Mouse (Mus musculus) cerebellum, postnatal 14 days (tissue): ENCODE results near the gene 4930404H24Rik.

Source experiments
- DNase-seq, 2 experiments: peaks; one replicate each; pipeline ENCODE4 v3.0.0; 2021; ENCODE audit warnings: mixed read lengths in 2 of 2

Gene 4930404H24Rik

DNA sequence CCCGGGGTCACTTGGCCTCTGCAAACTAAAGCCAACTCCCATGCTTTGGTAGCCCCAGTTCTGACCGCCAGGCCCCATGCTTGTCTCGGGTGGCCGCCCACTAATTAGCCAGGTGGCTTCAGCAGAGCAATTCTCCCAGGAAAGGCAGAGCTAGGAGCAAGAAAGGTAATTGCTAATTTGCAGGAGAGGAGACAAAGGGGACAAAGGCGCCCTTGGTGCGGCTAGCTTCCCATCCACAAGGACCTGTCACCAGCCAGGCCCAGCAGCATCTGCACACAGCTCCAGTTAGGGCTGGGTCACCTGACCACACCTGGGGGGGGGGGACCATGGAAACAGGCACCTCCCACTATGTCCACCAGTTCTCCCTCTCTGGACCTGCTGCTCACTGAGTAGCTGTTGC is 19.0 kb downstream of the 4930404H24Rik start:
- DNase-seq, result peak in 1 of 2 experiments; percentile 20

DNA sequence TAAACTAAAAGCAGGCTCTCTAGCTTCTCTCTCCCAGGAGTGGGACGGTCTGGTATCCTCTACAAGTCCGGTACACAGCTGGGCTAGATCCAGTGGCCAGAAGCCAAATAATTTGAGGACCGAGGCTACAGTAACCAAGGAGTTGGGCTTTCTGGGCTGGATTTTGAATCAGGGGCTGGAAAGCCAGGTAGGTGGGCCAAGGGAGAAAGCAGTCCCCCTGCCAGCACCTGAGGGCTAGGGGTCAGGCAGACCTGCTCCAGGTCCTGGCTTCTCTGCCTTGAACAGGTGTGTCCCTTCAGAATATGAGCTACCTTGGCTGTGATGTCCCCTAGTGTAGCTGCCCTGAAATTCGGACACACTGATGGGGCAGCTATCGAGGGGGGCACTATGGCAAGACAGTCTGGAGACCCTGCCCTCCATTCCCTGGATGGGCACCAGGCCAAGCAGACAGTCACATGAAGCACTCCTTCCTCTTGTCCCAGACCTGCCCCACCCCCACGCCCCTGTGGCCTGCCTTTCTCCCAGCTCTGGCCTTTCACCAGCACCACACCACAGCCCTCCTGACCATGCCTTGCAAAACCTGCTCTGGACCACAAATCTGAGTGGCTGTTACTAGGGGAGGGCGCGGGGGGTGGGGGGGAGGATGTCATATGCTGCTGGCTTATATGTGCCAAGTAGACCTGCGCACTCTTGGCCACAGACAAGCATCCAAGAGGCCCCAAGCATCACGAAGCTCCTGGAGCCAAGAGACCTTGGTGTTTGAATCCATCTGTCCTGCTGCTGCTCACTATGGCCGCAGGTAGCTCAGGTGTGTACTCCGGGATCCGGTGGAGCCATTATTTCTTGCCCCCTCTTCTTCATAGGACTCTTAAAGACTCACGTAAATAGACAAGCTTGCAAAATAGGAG is 20.1 kb downstream of the 4930404H24Rik start:
- peak; percentile 74 to 86 for DNase-seq

DNA sequence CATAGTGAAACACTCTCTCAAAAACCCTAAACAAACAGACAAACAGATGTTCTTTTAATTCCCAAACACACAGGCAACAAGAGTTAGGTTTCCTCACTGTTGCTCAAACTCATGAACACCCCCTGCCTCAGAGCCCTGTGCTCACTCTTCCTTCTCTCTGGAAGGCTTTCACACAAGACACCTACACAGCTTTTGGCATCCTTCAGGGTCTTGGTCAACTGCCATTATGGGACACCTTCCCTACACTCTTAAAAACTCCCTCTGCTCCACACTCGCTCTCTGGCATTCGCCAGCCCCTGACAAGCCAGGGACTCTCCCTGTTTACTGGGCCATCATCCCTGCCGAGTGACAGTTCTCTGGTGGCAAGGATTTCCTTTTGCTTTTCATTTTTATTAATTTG is 21.4 kb downstream of the 4930404H24Rik start:
- peak in 1 of 2 experiments; percentile 41 for DNase-seq

DNA sequence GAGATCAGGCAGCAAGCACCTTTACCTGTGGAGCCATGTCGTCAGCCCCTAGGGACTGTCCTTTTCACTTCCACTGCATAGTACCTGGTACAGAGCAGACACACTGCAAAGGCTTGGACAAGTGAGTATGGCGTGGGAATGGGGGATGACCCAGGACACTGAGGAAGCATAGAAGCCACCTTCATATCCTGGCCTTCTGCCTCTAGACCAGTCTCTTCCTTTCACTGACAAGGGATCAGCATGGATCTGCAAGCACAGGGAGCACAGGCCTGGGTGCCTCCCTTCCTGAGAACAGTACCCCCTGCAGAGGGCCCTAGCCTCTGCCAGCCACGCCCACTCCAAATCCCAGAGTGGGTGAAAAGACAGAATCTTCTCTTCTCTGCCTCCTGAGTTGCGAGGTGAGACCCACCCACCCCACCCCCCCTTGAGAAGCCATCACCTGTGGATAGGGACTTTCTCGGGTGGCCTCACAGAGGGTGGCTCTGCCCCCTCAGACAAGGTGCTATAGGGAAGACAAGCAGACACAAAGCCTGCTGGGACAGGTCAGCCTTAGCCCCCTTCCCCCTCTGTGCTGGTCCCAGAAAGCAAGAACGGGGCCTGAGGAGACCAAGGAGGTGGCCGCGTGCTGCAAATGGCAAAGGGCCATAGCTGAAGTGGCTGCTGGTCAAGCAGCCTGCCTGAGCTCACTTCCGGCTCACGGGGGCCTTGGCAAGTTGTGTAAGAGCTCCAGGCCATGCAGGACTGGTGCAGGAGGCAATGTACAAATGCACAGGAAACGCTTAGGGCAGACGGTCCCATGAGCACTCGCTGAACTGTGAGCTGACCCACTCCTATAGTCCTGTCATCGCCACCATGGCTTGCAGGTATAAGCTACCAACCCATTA is 22.1 kb downstream of the 4930404H24Rik start:
- peak; percentile 67 to 74 for DNase-seq

DNA sequence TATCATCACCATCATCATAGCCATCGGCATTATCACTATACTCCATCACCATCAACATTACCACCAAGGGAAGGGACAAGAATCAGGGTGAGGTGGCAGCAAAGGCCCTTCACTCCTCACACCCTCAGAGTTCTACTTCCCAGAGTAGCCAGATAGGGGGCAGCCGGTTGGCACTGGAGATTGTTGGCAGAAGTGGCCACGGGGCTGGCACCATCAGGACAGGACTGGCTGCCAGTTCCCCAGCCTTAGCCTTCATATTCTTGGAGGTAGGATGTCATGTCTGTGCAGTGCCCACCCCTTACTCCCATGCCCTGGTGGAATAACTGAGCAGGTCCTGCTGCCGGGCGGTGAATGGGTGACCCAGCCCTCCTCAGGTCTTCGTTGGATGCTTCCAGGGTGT is 23.0 kb downstream of the 4930404H24Rik start:
- DNase-seq, result peak; percentile 80 to 84

DNA sequence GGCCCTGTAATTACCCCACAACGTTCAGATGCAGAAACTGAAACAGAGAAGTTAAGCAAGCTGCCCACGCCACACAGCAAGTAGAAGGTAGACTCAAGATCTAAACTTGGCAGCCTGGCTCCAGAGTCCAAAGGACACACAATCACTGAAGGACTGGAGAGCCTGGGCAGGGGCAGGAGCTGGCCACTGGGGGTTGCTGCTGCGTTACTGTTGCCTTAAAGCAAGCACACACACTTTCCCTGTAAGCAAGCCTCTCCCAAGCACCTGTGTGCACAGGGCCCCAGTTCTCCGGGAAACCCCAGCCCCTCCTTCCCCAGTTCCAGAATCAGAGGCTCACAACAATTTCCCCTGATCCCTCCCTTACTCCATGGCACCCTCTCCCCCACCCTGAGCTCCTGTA is 24.4 kb downstream of the 4930404H24Rik start:
- peak; percentile 48 to 56 for DNase-seq

DNA sequence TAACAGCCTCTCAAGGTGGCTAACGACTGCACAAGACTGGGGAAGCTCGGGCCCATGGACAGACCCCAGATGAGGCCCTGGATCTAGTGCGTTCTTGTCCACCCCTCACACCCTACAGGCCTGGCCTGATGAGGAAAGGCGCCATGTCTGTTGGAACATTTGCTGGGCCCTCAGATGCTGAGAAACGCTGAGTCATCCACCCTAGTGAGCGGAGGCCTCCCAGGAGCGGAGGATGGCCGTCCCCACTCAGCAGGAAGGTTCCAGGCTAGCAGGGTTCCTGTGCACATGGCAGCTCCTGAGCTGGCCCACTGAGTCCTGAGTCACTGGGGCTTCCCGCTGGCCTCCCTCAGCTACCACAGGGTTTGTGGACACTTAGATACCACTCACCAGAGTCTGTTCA is 27.5 kb downstream of the 4930404H24Rik start:
- no peak for DNase-seq

DNA sequence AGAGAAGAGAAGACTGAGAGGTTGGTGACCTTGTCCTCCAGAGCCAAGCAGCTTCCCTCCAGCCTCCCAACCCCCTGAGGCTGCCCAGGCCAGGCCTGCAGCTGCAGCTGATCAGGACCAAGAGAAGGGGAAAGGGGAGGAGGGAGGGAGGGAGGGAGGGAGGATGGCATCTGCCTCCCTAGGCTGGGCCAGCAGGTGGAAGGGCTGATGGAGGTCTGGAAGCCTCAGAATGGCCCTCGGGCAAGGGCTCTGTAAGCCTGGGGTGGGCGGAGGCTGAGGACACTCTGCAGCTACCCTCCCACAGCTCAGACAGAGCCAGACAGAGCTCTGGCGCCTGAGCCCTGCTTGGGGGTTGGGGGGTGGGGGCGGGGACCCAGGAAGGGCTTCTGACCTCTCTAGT is 29.7 kb downstream of the 4930404H24Rik start:
- no peak for DNase-seq

DNA sequence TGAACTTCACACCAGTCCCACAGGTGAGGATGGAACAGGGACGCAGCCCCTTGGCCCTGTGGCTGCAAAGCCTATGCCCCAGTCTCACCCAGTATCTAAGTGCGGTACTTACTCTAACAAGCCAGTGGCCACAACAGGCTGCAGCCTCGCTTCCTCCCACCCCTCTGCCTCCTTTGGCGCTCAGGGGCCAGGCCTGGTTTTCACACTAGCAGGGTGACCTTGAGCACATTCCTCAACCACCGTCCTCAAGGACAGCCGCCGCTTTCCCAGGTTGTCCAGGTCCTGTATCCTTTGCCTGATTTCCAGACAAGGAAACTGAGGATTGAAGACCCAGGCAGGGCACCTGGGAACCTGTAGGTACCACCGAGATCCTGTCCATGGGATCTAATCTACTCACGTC is 30.6 kb downstream of the 4930404H24Rik start:
- no peak for DNase-seq

DNA sequence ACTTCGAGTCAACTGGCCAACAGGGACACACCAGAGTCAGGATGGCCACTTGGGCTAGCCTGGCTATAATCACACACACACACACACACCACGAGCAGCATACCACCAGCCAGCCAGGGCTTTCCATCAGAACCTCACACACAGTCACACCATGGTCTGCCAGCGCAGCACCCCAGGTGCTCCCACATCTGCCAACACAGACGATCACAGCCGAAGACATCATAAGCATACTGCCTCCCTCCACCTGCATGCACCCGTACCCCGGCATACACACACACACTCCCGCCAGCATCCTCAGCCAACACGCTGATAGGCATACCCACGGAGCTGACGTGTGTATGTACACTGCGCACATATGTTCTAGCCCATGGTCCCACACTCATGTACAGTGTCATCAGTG is 31.1 kb downstream of the 4930404H24Rik start:
- DNase-seq, result no peak

DNA sequence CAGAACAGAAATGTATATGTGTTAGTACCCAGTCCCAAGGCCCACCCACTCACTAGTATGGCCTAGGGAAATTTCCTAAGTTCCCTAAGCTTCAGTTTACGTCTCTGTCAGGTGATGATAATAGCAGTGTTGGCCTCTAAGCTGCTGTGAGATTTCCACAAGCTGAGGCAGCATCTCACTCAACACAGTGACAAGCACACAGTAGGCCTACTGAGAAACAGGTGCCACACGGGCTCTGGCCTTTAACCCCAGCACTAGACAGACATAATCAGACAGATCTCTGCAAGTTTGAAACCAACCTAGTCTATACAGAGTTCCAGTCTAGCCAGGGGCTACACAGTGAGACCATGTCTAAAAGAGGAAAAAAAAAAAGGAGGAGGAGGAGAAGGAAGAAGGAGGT is 32.1 kb downstream of the 4930404H24Rik start:
- no peak for DNase-seq

DNA sequence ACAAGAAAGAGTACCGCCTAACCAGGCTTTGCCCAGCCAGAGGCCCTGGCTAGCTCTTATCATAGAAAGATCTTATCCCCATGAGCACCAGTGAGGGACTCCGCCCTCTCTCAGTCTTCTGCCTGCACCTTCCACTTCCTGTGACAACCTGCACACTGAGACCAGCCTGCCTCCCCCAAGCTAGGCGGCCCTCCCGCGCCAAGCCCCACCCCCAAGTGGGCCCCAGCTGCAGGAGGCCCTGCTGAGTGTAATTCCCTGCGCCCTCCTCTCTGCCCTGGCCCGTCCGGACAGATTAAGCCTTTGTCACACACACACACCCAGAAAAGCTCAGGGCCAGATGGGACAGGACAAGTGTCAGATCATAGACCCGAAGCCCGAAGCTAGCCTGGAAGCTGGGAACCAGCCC is 33.3 kb downstream of the 4930404H24Rik start:
- peak in 1 of 2 experiments; percentile 24 for DNase-seq

DNA sequence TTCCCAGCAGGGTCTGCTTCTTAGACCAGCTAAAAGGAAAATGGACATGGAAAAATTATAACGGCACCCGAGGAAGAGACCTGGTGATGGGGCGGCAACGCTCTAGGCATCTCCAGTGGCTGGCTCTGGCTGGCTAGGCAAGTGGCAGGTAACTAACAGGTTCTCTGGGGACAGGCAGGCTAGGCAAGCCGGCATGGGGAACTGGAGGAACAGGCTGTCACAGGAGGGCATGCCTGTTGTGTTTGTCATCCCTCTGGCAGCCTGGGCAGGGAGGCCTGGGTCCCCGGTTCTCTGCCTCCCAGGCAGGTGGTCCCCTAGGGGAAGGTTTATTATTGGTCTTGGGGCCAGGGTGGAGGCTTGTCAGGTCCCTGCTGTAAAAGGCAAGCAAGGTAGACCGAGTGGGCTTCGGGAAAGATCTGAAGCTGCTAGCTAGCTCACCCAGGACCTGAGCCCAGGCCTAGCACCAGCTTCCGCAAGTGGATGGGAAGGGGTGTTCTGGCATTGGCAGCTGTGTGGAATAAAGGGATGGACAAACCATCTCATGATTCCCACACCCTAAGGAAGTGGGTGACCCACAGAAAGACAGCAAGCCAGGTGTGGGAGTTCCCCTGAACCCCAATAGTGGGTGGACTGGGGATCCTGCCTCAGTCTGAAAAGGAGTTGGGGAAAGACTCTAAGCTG is 34.4 kb downstream of the 4930404H24Rik start:
- DNase-seq, result peak in 1 of 2 experiments; percentile 26

DNA sequence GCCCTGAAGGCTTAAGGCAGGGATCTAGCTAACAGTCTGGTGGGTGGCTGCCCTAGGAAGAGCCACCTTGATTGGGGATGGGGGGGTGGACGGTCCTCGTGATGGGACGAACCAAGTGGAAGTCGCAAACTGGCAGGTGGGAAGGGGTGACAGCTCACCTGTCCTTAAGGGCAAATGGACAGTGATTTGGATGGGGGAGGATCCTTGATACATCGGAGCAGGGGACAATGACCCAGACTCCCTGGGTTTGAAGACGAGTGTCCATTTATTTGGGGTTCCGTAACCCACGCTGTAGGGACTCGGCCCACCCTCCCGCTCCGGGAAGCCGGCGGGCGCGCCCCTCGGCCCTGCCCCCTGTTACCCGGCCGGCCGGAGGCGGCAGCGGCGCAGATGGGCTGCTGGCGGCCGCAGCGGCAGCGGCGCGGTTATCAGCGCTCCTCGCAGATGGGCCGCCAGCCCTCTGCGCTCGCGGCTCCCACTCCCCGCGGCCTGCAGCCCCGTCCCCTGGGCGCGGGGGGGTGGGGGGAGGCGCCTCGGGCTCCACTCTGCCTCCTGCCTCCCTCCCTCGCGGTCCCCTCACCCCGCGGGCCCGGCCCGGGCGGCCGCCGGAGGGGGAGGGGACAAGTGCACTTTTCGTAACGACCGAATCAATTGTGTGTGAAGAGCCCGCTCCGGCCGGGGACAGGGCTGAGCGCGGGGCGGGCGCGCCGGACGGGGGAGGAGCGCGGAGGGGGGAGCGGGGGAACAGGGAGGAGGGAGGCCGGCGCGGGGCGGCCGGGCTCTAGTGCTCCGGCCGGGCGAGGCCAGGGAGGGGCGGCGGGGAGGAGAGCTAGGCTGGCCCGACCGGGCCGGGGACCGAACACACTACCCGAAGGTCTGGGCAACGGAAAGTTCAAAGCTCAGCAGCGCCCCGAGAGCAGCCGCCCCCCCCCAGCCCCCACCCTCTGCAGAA is 35.3 kb downstream of the 4930404H24Rik start:
- peak; percentile 70 to 71 for DNase-seq

DNA sequence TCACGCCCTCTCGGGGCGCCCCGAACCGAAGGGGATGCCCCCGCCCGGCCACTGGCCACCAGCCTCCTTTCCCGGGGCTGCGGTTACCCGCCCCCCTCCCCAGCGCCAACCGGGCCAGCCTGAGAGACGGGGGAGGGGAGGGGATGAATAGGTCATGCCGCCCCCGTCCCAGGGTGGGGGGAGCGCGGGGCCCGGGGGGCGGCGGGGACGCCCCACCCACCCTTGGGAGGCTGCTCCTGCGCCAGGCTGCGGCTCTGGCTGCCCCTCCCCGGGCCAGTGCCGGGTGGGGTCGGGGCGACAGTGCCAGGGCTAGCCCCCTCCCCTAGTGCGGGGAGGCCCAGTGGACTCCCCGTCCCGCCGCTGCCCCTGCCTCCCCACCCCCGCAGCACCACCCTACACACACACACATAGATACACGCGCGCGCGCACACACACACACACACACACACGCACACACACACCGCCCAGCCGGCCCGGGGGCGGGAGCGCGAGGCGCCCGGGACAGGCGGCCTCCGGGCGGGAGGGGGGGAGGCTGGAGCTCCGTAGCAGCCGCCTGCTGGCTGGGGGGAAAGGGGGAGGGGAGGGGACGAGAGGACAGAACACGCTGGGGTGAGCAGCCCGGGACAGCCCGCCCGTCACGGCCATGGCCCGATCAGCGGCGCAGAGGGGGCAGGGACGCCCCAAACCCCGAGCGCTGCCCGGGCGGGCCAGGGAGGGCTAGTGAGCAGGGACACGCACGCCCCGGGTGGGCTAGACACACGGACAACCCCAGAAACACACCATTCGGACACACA is 36.2 kb downstream of the 4930404H24Rik start:
- peak; percentile 64 to 77 for DNase-seq

DNA sequence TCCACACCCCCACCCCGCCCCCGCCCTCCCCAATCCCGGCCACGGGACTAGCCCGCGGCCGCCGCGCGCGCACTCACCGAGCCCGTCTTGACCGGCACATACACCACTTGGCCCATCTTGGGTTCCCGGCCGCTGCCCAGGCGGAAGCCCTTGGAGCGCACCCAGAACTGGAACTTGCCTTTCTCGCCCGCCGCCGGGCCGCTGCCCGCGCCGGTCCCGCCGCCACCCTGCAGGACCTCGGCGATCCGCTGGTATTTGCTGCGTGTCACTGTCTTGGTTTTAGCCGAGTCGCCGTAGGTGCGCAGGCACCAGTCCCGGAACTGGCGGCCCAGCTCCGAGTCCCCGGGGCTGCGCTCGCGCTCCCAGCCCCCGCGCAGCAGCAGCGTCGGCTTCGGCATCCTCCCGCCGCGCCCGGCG is 36.8 kb downstream of the 4930404H24Rik start:
- peak; percentile 76 to 81 for DNase-seq

DNA sequence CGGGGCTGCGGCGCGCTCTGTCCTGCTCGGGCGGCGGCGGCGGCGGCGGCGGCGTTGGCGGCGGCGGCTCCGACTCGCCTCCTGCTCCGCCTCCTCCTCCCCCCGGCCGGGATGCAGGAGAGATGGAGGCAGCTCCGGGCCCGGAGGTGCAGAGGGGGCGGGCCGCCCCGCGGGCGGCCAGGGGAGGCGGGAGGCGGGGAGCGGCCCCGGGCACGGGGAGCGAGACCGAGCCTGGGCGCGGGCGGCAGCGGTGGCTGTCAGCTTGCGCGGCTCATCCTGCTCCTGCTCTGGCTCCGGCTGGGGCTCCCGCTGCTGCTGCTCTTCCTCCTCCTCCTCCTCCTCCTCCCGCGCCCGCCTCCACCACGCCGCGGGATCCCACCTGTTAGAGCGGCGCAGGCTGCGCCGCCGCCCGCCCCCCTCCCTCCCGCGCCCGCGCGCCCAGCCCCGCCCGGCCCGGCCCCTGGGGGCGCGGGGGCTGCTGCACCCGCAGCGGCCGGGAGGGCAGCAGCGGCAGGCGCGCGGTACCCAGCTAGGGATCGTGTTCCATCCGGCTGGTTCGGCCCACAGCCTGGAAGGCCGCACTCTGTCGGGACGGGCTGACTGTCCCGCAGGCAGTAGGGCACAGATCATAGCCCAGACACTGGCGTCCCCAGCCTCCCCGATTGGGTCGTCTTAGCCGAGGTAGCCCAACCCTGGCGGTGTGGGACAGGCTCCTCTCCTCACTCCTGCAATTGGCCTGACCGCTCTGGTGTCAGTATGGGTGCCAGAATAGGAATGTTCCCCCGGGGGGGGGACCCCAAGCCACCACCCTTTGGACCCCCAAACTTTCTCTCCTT is 37.6 kb downstream of the 4930404H24Rik start, which contains the start of gene Nol4l:
TSS of gene Nol4l (minus strand) at position 41 of the 836 bp plus-strand sequence.
- DNase-seq, result peak; percentile 74

DNA sequence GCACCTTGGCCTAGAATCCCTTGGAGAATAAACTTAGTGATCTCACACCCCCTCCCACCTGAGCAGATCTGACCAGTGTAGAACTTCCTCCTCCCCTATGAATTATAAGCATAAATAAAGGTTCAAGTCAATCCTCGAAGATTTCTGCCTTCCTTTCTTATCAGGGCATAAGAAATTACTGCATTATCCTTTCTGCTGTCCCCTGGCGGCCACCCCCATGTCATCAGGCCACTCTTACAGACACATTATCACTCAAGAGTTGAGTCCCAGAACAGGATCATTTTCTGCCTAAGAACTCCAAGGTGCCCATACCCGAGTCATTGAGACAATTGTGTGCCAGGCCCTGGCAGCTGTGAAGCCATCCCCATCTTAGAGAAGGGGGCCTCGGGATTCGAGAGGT is 38.4 kb downstream of the 4930404H24Rik start:
- DNase-seq, result no peak

DNA sequence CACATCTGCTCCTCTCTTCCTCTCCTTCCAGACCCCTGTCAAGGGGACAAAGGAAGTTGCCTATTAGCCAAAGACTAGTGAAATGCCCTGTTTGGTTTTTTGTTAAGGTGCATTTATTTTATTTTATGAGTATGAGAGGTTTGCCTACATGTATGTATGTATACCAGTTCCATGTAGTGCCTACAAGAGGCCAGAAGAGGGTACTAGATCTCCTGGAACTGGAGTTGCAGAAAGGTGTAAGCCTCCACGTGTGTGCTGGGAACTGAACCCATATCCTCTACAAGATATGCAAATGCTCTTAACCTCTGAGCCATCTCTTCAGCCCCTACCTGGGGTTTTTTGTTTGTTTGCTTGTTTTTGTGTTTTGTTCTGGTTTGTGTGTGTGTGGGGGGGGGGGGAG is 41.4 kb downstream of the 4930404H24Rik start:
- no peak for DNase-seq

DNA sequence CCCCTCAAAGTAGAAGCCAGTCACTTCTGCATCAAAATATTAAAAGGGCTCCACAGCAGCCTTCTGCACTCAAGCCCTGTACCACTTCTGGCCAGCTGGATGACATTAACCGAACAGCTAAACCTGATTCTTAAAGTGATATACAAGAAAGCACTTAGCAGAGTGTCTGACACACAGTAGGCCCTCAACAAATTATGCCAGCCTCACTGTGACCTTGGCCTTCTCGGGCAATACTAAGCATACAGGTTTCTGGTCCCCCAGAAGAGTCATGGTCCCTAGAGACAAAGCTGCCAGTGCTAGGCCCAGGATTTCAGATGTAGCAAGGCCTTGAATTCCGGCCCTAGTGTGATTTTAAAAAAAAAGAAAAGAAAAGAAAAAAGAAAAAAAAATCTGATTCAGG is 46.3 kb downstream of the 4930404H24Rik start:
- no peak for DNase-seq
